Mouse (Mus musculus) CH12.LX (cell line): ENCODE measurements around the gene Hnrnpa0. TPM values are rescaled to one million over a fixed set of nuclear protein-coding genes. Genes with fewer than 3 reads are reported as not detected.

Experiments used
- DNase-seq: peaks from one replicate; pipeline ENCODE4 v3.0.0-alpha.2; 2013; ENCODE audit errors: extremely low read depth
- H3K27ac ChIP-seq: 2 replicates; pipeline ENCODE4 v1.5.1; 2012; ENCODE audit warnings: low read depth, mild to moderate bottlenecking, control low read depth, moderate library complexity; ENCODE audit not compliant: insufficient read depth
- H3K27me3 ChIP-seq: replicated peaks from 2 replicates; pipeline ENCODE3; 2012; ENCODE audit warnings: inconsistent platforms
- H3K36me3 ChIP-seq, 2 experiments: replicated peaks in 1 of 2; 2 replicates each; pipeline versions ENCODE3 to v1.6.1; 2012; ENCODE audit warnings: inconsistent platforms in 1 of 2, low read length in 1 of 2, mild to moderate bottlenecking in 1 of 2, mixed read lengths in 1 of 2, moderate library complexity in 1 of 2; ENCODE audit not compliant: control insufficient read depth in 1 of 2, insufficient read depth in 1 of 2
- H3K4me1 ChIP-seq, 2 experiments: 2 replicates each; pipeline ENCODE4 v1.6.1; 2012; ENCODE audit warnings: inconsistent platforms in 1 of 2, moderate library complexity in 1 of 2; ENCODE audit not compliant: insufficient read depth in 2 of 2, control insufficient read depth in 1 of 2
- H3K4me2 ChIP-seq: 2 replicates; pipeline ENCODE4 v1.6.1; 2012; ENCODE audit warnings: low read depth, mild to moderate bottlenecking, control low read depth; ENCODE audit not compliant: poor library complexity, insufficient read depth, severe bottlenecking
- H3K4me3 ChIP-seq, 3 experiments: fragments of 150-350 bp in 1 of 3; sonication (generic) in 1 of 3; replicated peaks in 1 of 3; 2 replicates each; pipeline versions ENCODE3 to v1.5.1; 2011 to 2012; ENCODE audit warnings: low read depth in 2 of 3, low read length in 2 of 3, mild to moderate bottlenecking in 2 of 3, moderate library complexity in 2 of 3, control low read depth in 1 of 3, improper control_type of control experiment in 1 of 3, inconsistent platforms in 1 of 3, mixed read lengths in 1 of 3; ENCODE audit not compliant: poor library complexity in 1 of 3
- H3K79me2 ChIP-seq: replicated peaks from 2 replicates; pipeline ENCODE4 v1.6.1; 2012; ENCODE audit warnings: mild to moderate bottlenecking, moderate library complexity; ENCODE audit not compliant: control insufficient read depth, poor library complexity, insufficient read depth, severe bottlenecking; ENCODE audit errors: extremely low read depth
- H3K9ac ChIP-seq: 2 replicates; pipeline ENCODE4 v1.6.1; 2012; ENCODE audit warnings: low read depth, mild to moderate bottlenecking, control low read depth, moderate library complexity; ENCODE audit not compliant: insufficient read depth
- H3K9me3 ChIP-seq: replicated peaks from 2 replicates; pipeline ENCODE3; 2012; ENCODE audit warnings: low read length, inconsistent platforms, mixed read lengths
- BHLHE40 ChIP-seq: IDR thresholded peaks from 2 replicates; pipeline ENCODE4 v1.6.1; 2011; ENCODE audit warnings: mild to moderate bottlenecking, low read depth, low read length, improper control_type of control experiment
- CTCF ChIP-seq, 2 experiments: IDR thresholded peaks in 1 of 2; conservative IDR thresholded peaks in 1 of 2; 2 replicates each; pipeline ENCODE4 v1.5.1; 2011 to 2012; ENCODE audit warnings: low read depth in 2 of 2, low read length in 2 of 2, improper control_type of control experiment in 1 of 2, inconsistent platforms in 1 of 2, mild to moderate bottlenecking in 1 of 2, moderate library complexity in 1 of 2
- ELF1 ChIP-seq: IDR thresholded peaks from 2 replicates; pipeline ENCODE4 v1.6.1; 2014; ENCODE audit warnings: low read depth, mild to moderate bottlenecking, inconsistent platforms, low read length, improper control_type of control experiment
- JUN ChIP-seq: IDR thresholded peaks from 2 replicates; pipeline ENCODE4 v1.6.1; 2011; ENCODE audit warnings: low read depth, mild to moderate bottlenecking, low read length, improper control_type of control experiment, moderate library complexity; ENCODE audit not compliant: insufficient read depth
- MAZ ChIP-seq: IDR thresholded peaks from 2 replicates; pipeline ENCODE4 v1.6.1; 2012; ENCODE audit warnings: low read depth, mild to moderate bottlenecking, inconsistent platforms, low read length, improper control_type of control experiment, moderate library complexity
- MXI1 ChIP-seq: IDR thresholded peaks from 2 replicates; pipeline ENCODE4 v1.6.1; 2011; ENCODE audit warnings: mild to moderate bottlenecking, low read depth, low read length, improper control_type of control experiment
- PAX5 ChIP-seq: IDR thresholded peaks from 2 replicates; pipeline ENCODE4 v1.6.1; 2012; ENCODE audit warnings: low read length, inconsistent platforms, mixed read lengths
- RAD21 ChIP-seq: IDR thresholded peaks from 2 replicates; pipeline ENCODE4 v1.6.1; 2011; ENCODE audit warnings: low read depth, mild to moderate bottlenecking, low read length, improper control_type of control experiment, moderate library complexity
- SIN3A ChIP-seq: IDR thresholded peaks from 2 replicates; pipeline ENCODE4 v1.6.1; 2012; ENCODE audit warnings: low read length, improper control_type of control experiment, inconsistent platforms
- SMC3 ChIP-seq: IDR thresholded peaks from 2 replicates; pipeline ENCODE4 v1.6.1; 2011; ENCODE audit warnings: low read depth, low read length, improper control_type of control experiment
- USF1 ChIP-seq: IDR thresholded peaks from 2 replicates; pipeline ENCODE4 v1.6.1; 2014; ENCODE audit warnings: low read depth, mild to moderate bottlenecking, inconsistent platforms, low read length, improper control_type of control experiment
- USF2 ChIP-seq: conservative IDR thresholded peaks from 2 replicates; pipeline ENCODE4 v1.6.1; 2011; ENCODE audit warnings: low read depth, low read length, improper control_type of control experiment
- ZNF384 ChIP-seq: IDR thresholded peaks from 2 replicates; pipeline ENCODE4 v1.6.1; 2012; ENCODE audit warnings: low read depth, low read length, improper control_type of control experiment, inconsistent platforms
- dilution Hi-C: fragments of 300-500 bp; cut with MboI; formaldehyde crosslinking; loops from 2 replicates; pipeline ENCODE4 v1.14.3; 2020; ENCODE audit warnings: low sequenced_read_pairs; ENCODE audit not compliant: extremely low pct_unique_long_range_greater_than_20kb, extremely low pct_ligation_motif_present
- in situ Hi-C: fragments of 300-500 bp; cut with MboI; formaldehyde crosslinking; loops from 3 replicates; pipeline ENCODE4 v1.14.3; 2019; ENCODE audit warnings: low sequenced_read_pairs, low pct_ligation_motif_present, low pct_unique_long_range_greater_than_20kb, mixed read lengths
- polyA plus RNA-seq: library from polyadenylated mRNA; unstranded; fragments of >175 nt; gene quantifications from 2 replicates; pipeline ENCODE4 v1.2.1, GENCODE M21; 2012; ENCODE audit warnings: low read depth; ENCODE audit not compliant: insufficient read length
- total RNA-seq, 2 experiments: library from RNA; depleted of rRNA; stranded (reverse); fragments of 300-350 nt in 1 of 2; fragments of >200 nt in 1 of 2; gene quantifications; 2 replicates each; pipeline ENCODE4 v1.2.3; 2012 to 2014

Gene Hnrnpa0
- total and polyA plus RNA-seq, 3 experiments: 104 to 139 (median 126) TPM

DNA sequence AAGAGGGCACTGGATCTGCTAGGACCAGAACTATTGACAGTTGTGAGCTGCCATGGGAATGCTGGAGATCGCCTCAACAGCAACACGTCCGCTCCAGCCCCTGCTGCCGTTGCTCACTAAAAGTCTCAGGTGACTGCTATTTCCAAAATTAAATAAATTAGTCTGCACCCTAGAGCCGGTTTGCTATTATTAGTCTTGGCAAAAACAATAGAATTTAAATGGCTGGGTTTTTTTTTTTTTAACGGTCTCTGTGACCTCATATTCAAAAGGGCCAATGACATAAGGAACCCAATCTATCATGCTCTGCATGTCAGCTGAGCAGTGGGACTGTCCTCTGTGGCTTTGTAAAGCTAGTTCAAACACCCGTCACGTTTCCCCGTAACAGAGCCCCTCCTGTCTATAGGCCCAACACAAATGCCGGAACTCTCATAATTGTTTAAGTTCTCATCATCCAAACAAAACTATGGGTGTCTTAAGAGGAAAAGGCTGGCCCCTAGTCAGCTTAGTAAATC, 5.5 kb downstream of the Hnrnpa0 start:
- Histone ChIP-seq H3K36me3 (peaks cover 0 to 9% of the 10 kb centered on the region in 2 experiments), H3K27me3 (no peaks in the 10 kb centered on the region), H3K4me1 (peaks cover 0 to 11% of the 10 kb centered on the region in 2 experiments; a peak in 3 of 4 replicates), H3K4me2 (no peak overlapping the region), H3K27ac (no peak overlapping the region)
- DNase-seq: no peak
- dilution Hi-C loops (no loop called here), in situ Hi-C loops (no loop called here)
- peak; percentile 47 for TF ChIP-seq ZNF384
- TF ChIP-seq SIN3A: no peak
- 0 out of 2 replicates have a peak, but pooled peaks have one; percentile 9 for TF ChIP-seq BHLHE40
- no peak for TF ChIP-seq ELF1
- TF ChIP-seq MXI1: no peak
- TF ChIP-seq, all 38 proteins: peak for 2
- Histone ChIP-seq H3K9ac (no peak overlapping the region), H3K9me3 (no peaks in the 10 kb centered on the region), H3K4me3 (no peak overlapping the region), H3K79me2 (peaks cover 18% of the 10 kb centered on the region)

DNA sequence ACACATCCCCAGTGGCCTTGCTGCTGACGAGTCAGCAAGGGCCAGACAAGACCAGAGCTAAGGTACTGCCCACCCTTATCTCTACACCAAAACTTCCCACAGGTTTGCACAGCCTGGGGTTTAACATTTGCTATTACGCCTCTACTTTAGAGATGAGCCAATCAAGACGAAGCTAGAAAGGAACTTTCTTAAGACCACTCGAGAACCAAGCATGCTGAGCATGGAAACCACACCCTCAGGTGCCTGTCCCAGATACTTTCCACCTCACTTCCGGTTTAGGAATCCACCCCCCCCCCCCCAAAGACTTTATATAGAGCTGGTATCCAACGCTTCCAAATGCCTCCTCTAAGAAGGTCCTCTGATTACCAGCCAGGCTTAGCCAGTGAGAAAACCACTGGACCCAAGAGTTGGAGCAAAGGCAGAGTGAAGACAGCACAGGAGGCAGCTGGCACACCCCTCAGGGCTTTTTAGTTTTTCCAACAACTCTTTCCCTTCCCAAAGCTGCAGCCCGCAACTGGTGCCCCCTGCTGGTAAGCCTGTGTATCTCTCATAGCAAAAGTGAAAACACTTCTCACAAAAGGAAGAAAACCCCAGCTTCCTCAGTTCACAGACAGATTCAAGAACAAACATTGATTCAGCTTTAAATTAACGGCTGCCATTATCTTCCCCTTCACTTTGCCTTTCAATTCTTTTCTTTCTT, 10.9 kb downstream of the Hnrnpa0 start:
- no peak for DNase-seq
- Histone ChIP-seq H3K79me2 (no peaks in the 10 kb centered on the region), H3K9me3 (no peaks in the 10 kb centered on the region), H3K9ac (no peak overlapping the region), H3K4me2 (0 out of 2 replicates have a peak overlapping the region, but pooled peaks have one; percentile 17), H3K27me3 (peaks cover 6% of the 10 kb centered on the region), H3K4me1 (peaks cover 0 to 18% of the 10 kb centered on the region in 2 experiments; a peak in 2 of 4 replicates), H3K36me3 (no peaks in the 10 kb centered on the region), H3K27ac (no peak overlapping the region), H3K4me3 (no peak overlapping the region)
- dilution Hi-C loops (no loop called here), in situ Hi-C loops (no loop called here)
- TF ChIP-seq JUN (no peak), USF1 (no peak), MAZ (no peak), CTCF (conservative IDR thresholded peaks at IDR 0.05 in 1 of 2, IDR thresholded peaks at IDR 0.05 in 1 of 2; ENCODE audit: low read depth in 2 of 2, low read length in 2 of 2) (peak; percentile 47 to 72), SMC3 (peak; percentile 28; the same call in 1 of the 2 replicates), PAX5 (no peak), USF2 (no peak), RAD21 (peak; percentile 34)
